Mouse (Mus musculus) lung, embryonic 15.5 days (tissue): ENCODE data around the gene Stim1. TPM values are rescaled to one million over a fixed set of nuclear protein-coding genes. Genes with fewer than 3 reads are reported as not detected.
"Not testable (repeated sequence)": the region's sequence is repeated elsewhere in the genome, so short reads cannot be mapped to it uniquely, and the experiment has no call there.

Experiments
- ATAC-seq: fragments of 200-750 bp; cut with Nextera tagmentation; 2 replicates; pipeline ENCODE4 v1.8.0; 2017; ENCODE audit warnings: moderate number of reproducible peaks, borderline replicate concordance; ENCODE audit not compliant: low FRiP score, low TSS enrichment; ENCODE audit errors: extremely low read depth
- H3K27ac ChIP-seq: fragments of 300-500 bp; sonication (generic); 2 replicates; pipeline ENCODE4 v1.5.1; 2015; ENCODE audit warnings: moderate library complexity, mild to moderate bottlenecking, inconsistent platforms
- H3K27me3 ChIP-seq: fragments of 300-500 bp; sonication (generic); 2 replicates; pipeline ENCODE4 v1.6.1; 2015; ENCODE audit warnings: inconsistent platforms
- H3K36me3 ChIP-seq: fragments of 300-500 bp; sonication (generic); 2 replicates; pipeline ENCODE4 v1.6.1; 2015; ENCODE audit warnings: inconsistent platforms
- H3K4me1 ChIP-seq: fragments of 300-500 bp; sonication (generic); 2 replicates; pipeline ENCODE4 v1.6.1; 2015; ENCODE audit warnings: inconsistent platforms
- H3K4me2 ChIP-seq: fragments of 300-500 bp; sonication (generic); 2 replicates; pipeline ENCODE4 v1.6.1; 2015; ENCODE audit warnings: inconsistent platforms, mild to moderate bottlenecking, moderate library complexity
- H3K4me3 ChIP-seq: fragments of 300-500 bp; sonication (generic); 2 replicates; pipeline ENCODE4 v1.5.1; 2015; ENCODE audit warnings: mild to moderate bottlenecking, inconsistent platforms
- H3K9ac ChIP-seq: fragments of 300-500 bp; sonication (generic); 2 replicates; pipeline ENCODE4 v1.6.1; 2015; ENCODE audit warnings: inconsistent platforms
- H3K9me3 ChIP-seq: fragments of 300-500 bp; sonication (generic); 2 replicates; pipeline ENCODE4 v1.6.1; 2016; ENCODE audit warnings: inconsistent platforms
- WGBS: fragments of 180-500 bp; shearing (Covaris S2); methylation state at CpG from one replicate; pipeline ENCODE4 v1.1.7; 2015; 5-methylcytosine and 5-hydroxymethylcytosine counted together
- polyA plus RNA-seq: library from polyadenylated mRNA; unstranded; fragments of >200 nt; fragmentation: Nextera tagmentation; extraction: Ambion mirVana; gene quantifications from 2 replicates; pipeline ENCODE4 v1.2.1, GENCODE M21; 2015

Gene Stim1
- polyA plus RNA-seq, 1 experiment from 2014 or later = 20.1 TPM

DNA sequence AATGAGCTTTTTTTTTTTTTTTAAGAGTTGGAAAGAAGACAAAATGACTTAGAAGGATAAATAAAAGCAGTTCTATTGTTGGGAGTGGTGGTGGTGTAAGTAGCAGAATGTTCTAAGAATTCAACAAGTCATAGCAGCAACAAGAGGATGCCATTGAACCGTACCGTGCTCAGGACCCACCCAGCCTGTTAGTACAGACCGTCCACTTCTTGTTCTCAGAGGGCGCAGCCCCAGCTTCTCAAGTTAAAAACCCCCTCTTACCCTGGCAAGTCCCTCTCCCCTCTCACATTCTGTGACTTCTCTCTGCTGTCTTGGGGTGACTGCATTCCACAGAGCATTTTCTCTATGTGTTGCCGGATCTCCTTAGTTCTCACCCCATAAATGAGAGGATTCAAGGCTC is 209.0 kb downstream of the Stim1 start:
- ATAC-seq = no peak
- Histone ChIP-seq H3K9ac (no peak overlapping the region), H3K9me3 (no peaks in the 10 kb centered on the region), H3K4me2 (no peak overlapping the region), H3K27ac (no peak overlapping the region), H3K27me3 (no peaks in the 10 kb centered on the region), H3K4me3 (no peak overlapping the region), H3K36me3 (0 out of 2 replicates have a peak, but pooled peaks cover 3% of the 10 kb centered on the region), H3K4me1 (peaks cover 25% of the 10 kb centered on the region)
- 89% methylated on average over 5 of the region's 5 CpGs for WGBS

GRCm38 (mm10) chr7:102477377-102477776 is 209.8 kb downstream of the Stim1 start:
- Histone ChIP-seq H3K27me3 (no peaks in the 10 kb centered on the region), H3K9me3 (no peaks in the 10 kb centered on the region), H3K4me3 (no peak overlapping the region), H3K4me1 (peaks cover 25% of the 10 kb centered on the region), H3K27ac (no peak overlapping the region), H3K4me2 (no peak overlapping the region), H3K36me3 (0 out of 2 replicates have a peak, but pooled peaks cover 3% of the 10 kb centered on the region), H3K9ac (no peak overlapping the region)
- ATAC-seq = no peak
- 81% methylated on average over 11 of the region's 11 CpGs for WGBS

- Histone ChIP-seq H3K27ac (no peak overlapping the region), H3K9ac (no peak overlapping the region), H3K27me3 (no peaks in the 10 kb centered on the region), H3K4me3 (no peak overlapping the region), H3K4me2 (no peak overlapping the region), H3K9me3 (no peaks in the 10 kb centered on the region), H3K4me1 (peaks cover 25% of the 10 kb centered on the region), H3K36me3 (0 out of 2 replicates have a peak, but pooled peaks cover 3% of the 10 kb centered on the region)
- WGBS = 80% methylated on average over 4 of the region's 4 CpGs
- ATAC-seq = no peak
Observed at GRCm38 (mm10) chr7:102478425-102478824, 210.8 kb downstream of the Stim1 start.

- Histone ChIP-seq H3K9me3 (no peaks in the 10 kb centered on the region), H3K27me3 (no peaks in the 10 kb centered on the region), H3K4me3 (no peak overlapping the region), H3K4me1 (peaks cover 25% of the 10 kb centered on the region), H3K27ac (no peak overlapping the region), H3K36me3 (0 out of 2 replicates have a peak, but pooled peaks cover 3% of the 10 kb centered on the region), H3K9ac (no peak overlapping the region), H3K4me2 (no peak overlapping the region)
- 41% methylated on average over 3 of the region's 3 CpGs for WGBS
- ATAC-seq = peak; percentile 50
Observed at GRCm38 (mm10) chr7:102478926-102479325, 211.3 kb downstream of the Stim1 start.

DNA sequence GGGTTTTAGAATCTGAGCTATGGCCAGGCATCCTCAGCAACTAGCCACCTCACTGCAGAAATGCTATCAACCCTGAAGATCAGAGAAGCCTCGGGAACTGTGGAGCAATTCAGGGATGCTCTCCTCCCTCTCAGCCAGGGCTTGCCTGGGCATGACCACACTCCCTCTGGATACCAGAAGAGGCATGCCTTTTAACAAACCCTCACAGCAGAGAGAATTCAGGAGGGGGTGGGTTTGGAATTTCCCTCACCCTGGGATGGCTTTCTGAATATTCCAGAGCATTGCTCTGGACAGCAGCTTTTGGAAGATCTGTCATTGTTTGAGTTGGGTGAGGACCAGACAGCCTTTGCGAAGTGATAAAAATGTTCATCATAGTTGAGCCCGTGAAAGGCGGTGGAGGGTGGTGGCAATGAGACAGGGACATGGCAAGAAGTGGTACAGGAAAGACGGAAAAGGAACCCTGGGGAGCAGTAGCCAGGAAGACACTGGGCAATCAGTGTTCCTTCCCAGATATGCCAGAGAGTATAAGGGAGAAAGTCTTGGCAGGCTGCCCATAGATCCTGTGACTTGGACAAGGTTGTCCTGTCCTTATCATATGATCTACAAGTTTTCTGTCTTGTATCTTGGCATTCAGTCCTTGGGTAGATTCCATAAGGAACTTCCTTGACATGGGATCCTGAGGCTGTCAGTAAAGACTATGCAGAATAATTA is 211.9 kb downstream of the Stim1 start:
- H3K27me3 ChIP-seq = no peaks in the 10 kb centered on the region

DNA sequence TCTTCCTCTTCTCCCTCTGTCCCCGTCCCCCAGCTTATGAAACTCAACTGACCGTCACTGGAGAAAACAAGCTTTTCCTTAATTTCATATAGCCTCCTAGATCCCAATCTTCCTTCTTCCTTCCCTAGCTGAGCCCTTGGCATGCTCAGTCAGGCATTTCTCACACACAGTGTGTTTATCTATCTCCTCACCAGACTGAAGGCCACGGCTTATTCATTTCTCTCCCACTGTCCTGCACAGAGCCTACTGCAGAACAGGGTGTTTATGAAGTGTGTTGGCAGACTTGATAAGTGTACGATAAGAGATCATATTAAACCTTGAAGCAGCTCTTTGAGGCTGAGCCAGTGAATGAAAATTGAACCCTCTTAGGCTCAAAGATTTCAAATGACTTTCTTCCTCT is 213.2 kb downstream of the Stim1 start:
- Histone ChIP-seq H3K36me3 (0 out of 2 replicates have a peak, but pooled peaks cover 3% of the 10 kb centered on the region), H3K4me1 (peaks cover 25% of the 10 kb centered on the region), H3K27me3 (no peaks in the 10 kb centered on the region), H3K9me3 (no peaks in the 10 kb centered on the region), H3K9ac (no peak overlapping the region), H3K27ac (no peak overlapping the region), H3K4me2 (no peak overlapping the region), H3K4me3 (no peak overlapping the region)
- ATAC-seq = no peak
- 32% methylated on average over 4 of the region's 4 CpGs for WGBS

More for the DNA sequence above, 211.9 kb downstream of the Stim1 start:
- H3K9ac ChIP-seq = no peak overlapping the region
- no peak overlapping the region for H3K27ac ChIP-seq
- H3K4me2 ChIP-seq = no peak overlapping the region
- peaks cover 25% of the 10 kb centered on the region for H3K4me1 ChIP-seq
- WGBS = 39% methylated on average over 5 of the region's 5 CpGs
- ATAC-seq = peak; percentile 28; the same call in 1 of the 2 replicates
- 0 out of 2 replicates have a peak, but pooled peaks cover 3% of the 10 kb centered on the region for H3K36me3 ChIP-seq
- no peaks in the 10 kb centered on the region for H3K9me3 ChIP-seq
- H3K4me3 ChIP-seq = no peak overlapping the region

GRCm38 (mm10) chr7:102481579-102481978 is 214.0 kb downstream of the Stim1 start, which contains the start of gene Olfr543:
Olfr543 (minus strand) TSS chr7:102481679.
- 88% methylated on average over 4 of the region's 4 CpGs for WGBS
- 0 out of 2 replicates have a peak, but pooled peaks cover 3% of the 10 kb centered on the region for H3K36me3 ChIP-seq
- no peaks in the 10 kb centered on the region for H3K27me3 ChIP-seq
- peaks cover 25% of the 10 kb centered on the region for H3K4me1 ChIP-seq
- H3K4me2 ChIP-seq = no peak within 1 kb of the TSS
- ATAC-seq = no peak
- no peaks in the 10 kb centered on the region for H3K9me3 ChIP-seq
- no peak within 1 kb of the TSS for H3K27ac ChIP-seq
- no peak within 1 kb of the TSS for H3K4me3 ChIP-seq
- no peak within 1 kb of the TSS for H3K9ac ChIP-seq

GRCm38 (mm10) chr7:102483665-102484064 is 216.1 kb downstream of the Stim1 start:
- no peak overlapping the region for H3K9ac ChIP-seq
- H3K27me3 ChIP-seq = no peaks in the 10 kb centered on the region
- no peaks in the 10 kb centered on the region for H3K36me3 ChIP-seq
- H3K4me3 ChIP-seq = no peak overlapping the region
- no peak for ATAC-seq
- peaks cover 25% of the 10 kb centered on the region for H3K4me1 ChIP-seq
- no peak overlapping the region for H3K4me2 ChIP-seq
- H3K9me3 ChIP-seq = no peaks in the 10 kb centered on the region
- no peak overlapping the region for H3K27ac ChIP-seq
- 71% methylated on average over 2 of the region's 2 CpGs for WGBS

GRCm38 (mm10) chr7:102484766-102485165 is 217.2 kb downstream of the Stim1 start:
- H3K4me2 ChIP-seq, ATAC-seq, H3K9ac ChIP-seq, H3K27me3 ChIP-seq, H3K27ac ChIP-seq, H3K36me3 ChIP-seq, H3K4me3 ChIP-seq, H3K9me3 ChIP-seq: not testable (repeated sequence)
- peaks cover 18% of the 10 kb centered on the region for H3K4me1 ChIP-seq
- WGBS = 55% methylated on average over 8 of the region's 8 CpGs

DNA sequence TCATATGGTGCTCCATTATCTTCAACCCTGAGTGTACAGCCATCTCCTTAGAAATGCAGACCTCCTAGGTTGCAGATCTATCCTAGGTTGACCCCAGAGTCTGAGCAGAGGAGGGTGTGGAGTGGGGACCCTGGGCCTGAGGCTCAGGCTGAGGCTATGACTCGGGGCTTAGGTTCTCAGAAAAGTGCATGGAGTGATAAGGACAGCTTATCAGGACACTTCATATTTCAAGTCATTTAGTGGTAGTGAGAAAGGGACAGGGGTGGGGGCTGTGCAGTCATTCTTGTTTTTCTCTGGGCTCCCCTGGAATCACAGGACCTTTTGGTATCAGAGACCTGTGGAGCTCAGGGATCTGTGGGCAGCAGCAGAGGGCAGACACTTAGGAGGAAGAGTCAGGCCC is 218.5 kb downstream of the Stim1 start:
- Histone ChIP-seq H3K27ac (no peak overlapping the region), H3K9me3 (no peaks in the 10 kb centered on the region), H3K9ac (no peak overlapping the region), H3K4me1 (peaks cover 5% of the 10 kb centered on the region; the same call in 1 of the 2 replicates), H3K4me2 (no peak overlapping the region), H3K4me3 (no peak overlapping the region), H3K27me3 (no peaks in the 10 kb centered on the region), H3K36me3 (no peaks in the 10 kb centered on the region)
- WGBS = 14% methylated on average over 1 of the region's 1 CpGs
- no peak for ATAC-seq
